Mouse (Mus musculus) lung, postnatal 4 days (tissue): ENCODE measurements around the gene Exosc10.

Experiments used
- DNase-seq, 2 experiments: peaks; one replicate each; pipeline ENCODE4 v3.0.0; 2021

The Exosc10 gene

GRCm38 (mm10) chr4:148609805-148610204 is 51.6 kb downstream of the Exosc10 start:
- no peak for DNase-seq

- no peak for DNase-seq
Measured at GRCm38 (mm10) chr4:148610631-148611364, 52.6 kb downstream of the Exosc10 start.

GRCm38 (mm10) chr4:148612557-148612956 is 54.3 kb downstream of the Exosc10 start:
- no peak for DNase-seq

- DNase-seq = no peak
Measured at GRCm38 (mm10) chr4:148613738-148614137, 55.5 kb downstream of the Exosc10 start.

GRCm38 (mm10) chr4:148619805-148620204 is 61.6 kb downstream of the Exosc10 start:
- DNase-seq = no peak

GRCm38 (mm10) chr4:148620718-148621117 is 62.5 kb downstream of the Exosc10 start:
- DNase-seq = no peak

- no peak for DNase-seq
Measured at GRCm38 (mm10) chr4:148622485-148622884, 64.3 kb downstream of the Exosc10 start.

DNA sequence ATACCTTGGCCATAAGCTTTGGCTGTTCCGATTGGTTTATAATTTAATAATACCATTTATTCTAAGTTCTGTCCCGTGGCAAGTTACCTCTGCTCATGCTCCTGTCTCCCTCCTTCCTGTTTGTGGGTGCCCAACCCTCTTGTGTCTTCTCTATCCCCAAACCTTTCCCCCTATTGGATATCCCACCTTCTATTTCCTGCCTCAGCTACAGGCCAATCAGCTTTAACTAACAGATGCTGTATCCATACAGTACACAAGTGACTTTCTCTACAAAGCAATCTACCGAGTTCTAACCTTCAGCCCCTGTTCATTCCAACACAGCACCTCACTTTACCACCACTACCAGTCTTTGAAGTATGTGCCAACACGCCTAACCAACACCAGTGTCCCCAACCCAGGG is 65.4 kb downstream of the Exosc10 start:
- DNase-seq = no peak

DNA sequence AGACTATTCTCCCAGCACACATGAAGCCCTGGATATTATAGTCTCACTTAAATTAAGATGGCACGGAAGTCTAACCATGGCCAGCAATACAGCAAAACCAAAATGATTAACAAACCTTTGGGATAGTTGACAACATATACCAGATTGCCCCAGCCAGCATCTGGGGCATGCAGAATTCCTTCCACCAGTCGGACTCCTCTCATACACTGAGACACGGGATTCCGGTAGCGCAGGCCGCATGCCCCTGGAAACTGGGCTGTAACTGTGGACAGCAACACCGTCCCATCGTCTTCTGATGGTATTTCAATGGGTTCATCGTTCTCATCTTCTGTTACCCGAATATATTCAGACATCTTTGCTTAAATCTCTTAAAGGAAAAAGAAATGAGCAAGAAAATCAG is 66.8 kb downstream of the Exosc10 start:
- no peak for DNase-seq

- DNase-seq = peak; percentile 38 to 49
Measured at GRCm38 (mm10) chr4:148625756-148626622, 67.8 kb downstream of the Exosc10 start.

DNA sequence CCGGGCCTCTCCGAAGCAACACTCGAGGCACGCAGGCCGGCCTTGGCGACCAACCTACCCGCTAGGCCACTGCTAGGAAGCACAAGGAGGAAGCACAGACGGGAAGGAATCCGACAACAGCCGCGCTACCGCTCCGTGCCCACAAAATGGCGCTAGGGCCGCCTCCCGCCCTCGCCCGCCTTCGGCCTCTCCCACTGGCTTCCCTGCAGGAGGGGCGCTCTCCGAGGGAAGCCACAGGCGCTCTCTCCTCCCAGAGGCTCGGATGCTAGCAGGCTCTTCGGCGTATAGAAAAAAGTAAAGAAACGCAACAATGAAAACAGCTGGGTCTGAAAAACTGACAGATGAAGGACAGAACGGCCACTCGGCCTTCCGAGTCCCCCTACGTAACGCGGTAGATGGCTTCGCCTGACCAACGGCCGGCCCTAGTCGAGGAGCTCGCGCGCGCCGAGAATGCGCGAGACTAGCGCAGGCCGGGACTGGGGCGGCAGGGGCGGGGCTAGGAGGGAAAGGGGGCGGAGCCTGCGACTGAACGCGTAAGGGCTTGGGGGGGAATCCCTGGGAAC is 68.5 kb downstream of the Exosc10 start, which contains the start of gene Tardbp:
Gene Tardbp, minus strand, starts transcription at position 397 of the 563 bp plus-strand sequence.
- DNase-seq = peak; percentile 97 to 98

GRCm38 (mm10) chr4:148627246-148627645 is 69.0 kb downstream of the Exosc10 start:
- DNase-seq = no peak
